Mouse (Mus musculus): ENCODE measurements around the gene Trpt1.
A peak's percentile ranks its signal among the peaks of the same experiment; 100 is the strongest.

Gene Trpt1

GRCm38 (mm10) chr19:6994489-6994888 lies 1.4 kb upstream of the Trpt1 start:
- peak; percentile 44 for DNase-seq

DNA sequence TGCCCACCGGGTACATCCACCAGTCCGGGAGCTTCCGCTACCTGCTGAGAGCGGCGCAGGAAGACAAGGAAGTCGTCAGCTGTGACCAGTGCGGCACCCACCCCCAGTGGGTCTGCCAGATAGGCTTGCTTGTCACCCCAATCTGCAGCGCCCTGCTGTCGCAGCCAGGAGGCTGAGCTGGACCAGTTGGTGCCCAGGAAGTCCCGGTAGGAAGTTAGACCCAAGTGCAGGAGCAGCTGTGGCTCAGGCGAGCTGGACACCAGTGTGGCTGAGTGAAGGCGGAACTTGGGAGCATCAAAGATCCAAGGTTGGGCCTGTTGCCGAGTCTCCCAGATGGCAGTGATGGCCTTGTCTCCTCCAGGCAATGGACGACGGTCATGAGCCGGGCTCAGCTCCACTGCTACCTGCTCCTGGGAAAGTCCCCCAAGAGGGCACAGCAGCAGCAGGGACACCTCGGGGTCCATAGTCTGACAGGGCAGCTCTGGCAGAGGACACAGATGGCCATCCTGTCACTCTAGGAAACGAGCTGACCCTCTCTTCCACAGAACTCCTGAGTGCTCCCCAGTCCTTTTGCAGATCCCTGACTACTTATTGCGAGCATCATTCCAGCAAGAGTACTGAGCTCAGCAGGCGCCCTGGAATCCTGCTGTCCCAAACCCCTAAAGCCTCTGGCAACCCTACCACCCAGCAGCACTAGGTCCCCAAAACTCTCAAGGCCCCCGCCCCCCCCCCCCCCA lies 508 bp upstream of the Trpt1 start:
- peak; percentile 75 for DNase-seq

- peak; percentile 48 for DNase-seq
These were observed 1.9 kb downstream of the Trpt1 start for GRCm38 (mm10) chr19:6997721-6998290.

GRCm38 (mm10) chr19:6999360-7000063 lies 3.6 kb downstream of the Trpt1 start:
- DNase-seq = peak; percentile 36

DNA sequence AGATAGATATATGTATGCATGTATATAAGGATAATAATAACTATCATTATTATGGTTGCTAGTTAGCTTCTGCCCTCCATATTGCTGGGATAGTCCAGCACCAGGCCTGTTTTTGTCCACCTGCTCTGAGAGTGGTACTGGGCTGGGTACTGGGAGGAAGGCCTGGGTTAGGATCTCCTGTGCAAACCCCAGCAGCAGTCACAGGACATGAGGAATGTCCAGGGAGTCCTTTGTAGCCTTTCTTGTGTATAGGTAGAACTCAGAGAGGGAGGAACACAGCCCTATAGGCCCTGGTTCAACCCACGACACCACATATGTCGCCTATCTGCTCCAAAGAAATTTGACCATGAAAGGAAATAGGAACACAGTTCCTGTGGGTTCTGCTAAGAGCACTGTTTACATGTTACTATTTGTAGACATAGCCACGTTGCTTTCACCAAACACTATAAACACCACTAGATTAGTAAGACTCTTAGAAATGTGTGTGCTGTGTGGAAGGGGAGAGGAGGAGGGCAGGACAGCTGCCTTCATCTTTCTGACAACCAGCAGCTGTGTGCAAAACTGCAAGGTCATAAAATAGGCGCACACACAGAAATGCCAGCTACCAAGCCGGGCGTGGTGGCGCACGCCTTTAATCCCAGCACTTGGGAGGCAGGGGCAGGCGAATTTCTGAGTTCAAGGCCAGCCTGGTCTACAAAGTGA lies 11.1 kb downstream of the Trpt1 start:
- no peak for DNase-seq

- DNase-seq = no peak
These were observed 16.5 kb downstream of the Trpt1 start for GRCm38 (mm10) chr19:7012426-7012825.

- DNase-seq = no peak
These were observed 18.1 kb downstream of the Trpt1 start for GRCm38 (mm10) chr19:7013984-7014383.

- no peak for DNase-seq
These were observed 18.7 kb downstream of the Trpt1 start for GRCm38 (mm10) chr19:7014481-7015135.

- no peak for DNase-seq
These were observed 21.9 kb downstream of the Trpt1 start for GRCm38 (mm10) chr19:7017541-7018457.

- DNase-seq = no peak
These were observed 22.6 kb downstream of the Trpt1 start for GRCm38 (mm10) chr19:7018546-7018945.

- no peak for DNase-seq
These were observed 23.3 kb downstream of the Trpt1 start, which contains the start of gene Fermt3 for GRCm38 (mm10) chr19:7019191-7019590. Gene Fermt3, minus strand, starts transcription at chr19:7019469.

GRCm38 (mm10) chr19:7020224-7020641 lies 24.3 kb downstream of the Trpt1 start:
- no peak for DNase-seq

DNA sequence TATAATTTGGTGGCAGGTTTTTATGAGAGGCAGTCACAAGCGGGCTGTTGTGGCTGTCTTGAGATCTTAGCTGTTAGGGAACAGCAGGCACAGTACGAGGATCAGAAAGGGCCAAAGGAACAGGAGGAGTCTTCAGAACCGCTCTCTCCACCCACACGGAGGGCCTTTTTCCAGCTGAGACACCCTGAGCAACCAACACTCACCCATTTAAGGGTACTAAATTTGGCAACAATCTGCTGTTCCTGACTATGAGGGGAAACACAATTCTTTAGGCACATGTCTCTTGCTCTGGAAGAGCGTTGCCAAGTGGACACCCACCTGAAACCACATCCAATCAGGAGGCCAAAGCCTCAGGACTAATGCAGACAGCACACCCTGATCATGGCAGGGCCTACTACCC lies 33.6 kb downstream of the Trpt1 start:
- no peak for DNase-seq

- no peak for DNase-seq
These were observed 38.1 kb downstream of the Trpt1 start for GRCm38 (mm10) chr19:7034006-7034405.

DNA sequence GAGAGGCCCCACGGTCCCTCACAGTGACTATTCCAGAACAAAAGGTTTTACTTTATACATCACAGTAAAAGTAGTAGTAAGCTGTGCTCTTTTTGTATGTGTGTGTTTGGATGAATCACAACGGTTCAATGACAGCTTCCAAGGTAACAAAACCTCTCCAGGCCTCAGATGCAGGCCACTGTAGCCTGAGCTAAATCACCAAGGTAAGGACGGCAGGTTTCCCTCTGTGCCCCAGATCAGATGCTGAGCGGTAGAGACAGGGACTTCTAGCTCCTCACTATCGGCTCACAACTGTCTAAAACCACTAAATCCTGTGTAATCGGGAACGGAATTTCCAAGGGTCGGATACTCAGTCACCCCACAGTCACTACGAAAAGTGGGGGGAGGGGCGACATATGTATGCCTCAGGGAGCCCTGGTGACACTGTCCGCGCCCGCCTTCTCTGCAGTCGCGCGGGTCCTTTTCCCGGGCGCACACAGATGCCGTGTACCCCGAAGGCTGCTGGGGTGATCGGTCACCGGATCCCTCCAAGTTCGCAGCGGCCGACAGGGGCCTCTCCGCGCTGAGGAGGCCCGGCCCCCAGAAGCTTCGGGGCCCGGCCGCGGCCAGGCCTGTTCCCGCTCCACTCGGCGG lies 43.3 kb downstream of the Trpt1 start:
- DNase-seq = peak; percentile 76

- peak; percentile 100 for DNase-seq
These were observed 44.1 kb downstream of the Trpt1 start, which contains the start of gene Stip1 for GRCm38 (mm10) chr19:7039841-7040636. Gene Stip1, minus strand, starts transcription at chr19:7039967.

DNA sequence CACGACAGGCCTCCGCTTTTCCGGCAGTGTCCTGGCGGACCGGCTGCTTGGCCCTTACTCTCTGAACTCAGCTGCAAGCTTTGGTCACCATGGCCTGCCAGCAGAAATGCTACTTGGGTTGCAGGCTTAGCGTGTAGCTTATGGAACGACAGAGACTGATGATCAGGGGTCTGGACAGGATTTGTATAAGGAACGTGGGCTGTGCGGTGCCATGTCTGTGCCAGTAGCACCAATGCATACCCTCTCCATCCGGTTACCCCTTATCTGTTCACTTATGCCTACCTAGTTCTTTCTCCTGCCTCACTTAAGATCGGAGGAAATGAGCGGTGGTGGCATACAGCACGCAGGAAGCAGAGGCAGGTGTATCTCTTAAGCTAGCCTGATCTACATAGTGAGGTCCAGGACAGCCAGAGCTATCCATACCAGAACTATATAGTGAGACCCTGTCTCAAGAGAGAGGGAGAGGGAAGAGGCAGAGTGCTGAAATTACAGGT lies 44.8 kb downstream of the Trpt1 start:
- DNase-seq = peak; percentile 63

DNA sequence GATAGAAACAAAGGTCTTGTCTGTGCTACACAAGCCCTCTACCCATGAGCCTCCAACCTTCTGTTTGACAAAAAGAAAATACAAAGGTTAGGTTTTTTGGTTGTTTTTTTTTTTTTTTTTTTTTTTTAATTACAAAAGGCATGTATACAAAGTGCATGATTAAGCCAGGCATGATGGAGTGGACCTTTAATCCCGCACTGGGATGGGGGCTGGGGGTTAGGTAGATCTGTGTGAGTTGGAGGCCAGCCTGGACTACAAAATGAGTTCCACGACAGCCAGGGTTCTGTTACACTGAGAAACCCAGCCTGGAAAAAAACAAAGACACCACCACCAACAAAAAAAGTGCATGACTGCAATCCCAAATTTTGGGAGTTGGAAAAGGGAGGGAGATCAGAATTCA lies 45.2 kb downstream of the Trpt1 start:
- no peak for DNase-seq

- DNase-seq = no peak
These were observed 48.3 kb downstream of the Trpt1 start for GRCm38 (mm10) chr19:7044279-7044678.

GRCm38 (mm10) chr19:7044706-7045105 lies 48.8 kb downstream of the Trpt1 start:
- no peak for DNase-seq

Data from cerebellum, adult 9-10 months (tissue).